Comparison of ENCODE assay signal across 9 mouse cellular contexts in genomic region chr3:20304758-20305352, GRCm38 (mm10). TPM values are rescaled to one million over a fixed set of nuclear protein-coding genes. Genes with fewer than 3 reads are reported as not detected.
DNase-seq lines count a peak whose midpoint lies in the region; ATAC-seq lines count a peak whose summit lies in the region.
"Had no signal": no experiment of that assay in that cellular context is flagged by ENCODE, and none has a peak within 500 bp of the region (broad histone marks: within the 10 kb centered on the region; RNA-seq: fewer than 3 reads in every experiment).

No protein-coding gene starts in this region.

- H3K4me3 ChIP-seq in liver, embryonic 16.5 days (ENCODE audit: low read depth, low read length), result no peak overlapping the region
- H3K4me3 ChIP-seq in forebrain, embryonic 13.5 days, result no peak overlapping the region

- no peaks in the 10 kb centered on the region for H3K27me3 ChIP-seq in liver, embryonic 16.5 days (ENCODE audit: control insufficient read depth, insufficient read depth, low read depth, low read length)
- H3K27me3 ChIP-seq in forebrain, embryonic 13.5 days, result no peaks in the 10 kb centered on the region

- 0 out of 2 replicates have a peak, but pooled peaks have one; percentile 21 for ATAC-seq in liver, embryonic 16.5 days (ENCODE audit: low read depth)
- ATAC-seq in forebrain, embryonic 13.5 days, result no peak

- H3K36me3 ChIP-seq in liver, embryonic 16.5 days (ENCODE audit: control insufficient read depth, insufficient read depth), result no peaks in the 10 kb centered on the region
- no peaks in the 10 kb centered on the region for H3K36me3 ChIP-seq in forebrain, embryonic 13.5 days (ENCODE audit: poor library complexity, severe bottlenecking)

- H3K4me2 ChIP-seq in liver, embryonic 16.5 days (ENCODE audit: low read depth, low read length), result no peak overlapping the region
- H3K4me2 ChIP-seq in forebrain, embryonic 13.5 days, result no peak overlapping the region

- H3K27ac ChIP-seq in liver, embryonic 16.5 days (ENCODE audit: low read length), result no peak overlapping the region
- no peak overlapping the region for H3K27ac ChIP-seq in forebrain, embryonic 13.5 days

- 8% methylated on average over 2 of the region's 2 CpGs for WGBS in liver, embryonic 16.5 days (ENCODE audit: insufficient replicate concordance)
- 58% methylated on average over 2 of the region's 2 CpGs for WGBS in forebrain, embryonic 13.5 days

- DNase-seq in adrenal gland, adult (ENCODE audit: inconsistent age in 2 of 2, low spot score in 1 of 2), result peak; percentile 17 to 35
- no peak for DNase-seq in adrenal gland, postnatal 4 days (ENCODE audit: low spot score in 2 of 2)
- DNase-seq in right cerebral cortex, adult 18-20 months, result peak; percentile 1
- DNase-seq in right cerebral cortex, postnatal 4 days, result no peak
- peak; percentile 13 for DNase-seq in thymus, postnatal 14 days
- no peak for DNase-seq in cerebellum, adult 9-11 months
- DNase-seq: gastrocnemius, postnatal 36 days had no signal

- H3K9me3 ChIP-seq in liver, embryonic 16.5 days (replicated peaks; ENCODE audit: control insufficient read depth, low read length), result no peaks in the 10 kb centered on the region
- H3K9me3 ChIP-seq in forebrain, embryonic 13.5 days (replicated peaks), result no peaks in the 10 kb centered on the region

- H3K4me1 ChIP-seq in liver, embryonic 16.5 days (ENCODE audit: control insufficient read depth, low read depth, low read length), result no peaks in the 10 kb centered on the region
- H3K4me1 ChIP-seq in forebrain, embryonic 13.5 days, result no peaks in the 10 kb centered on the region

- no peak overlapping the region for H3K9ac ChIP-seq in liver, embryonic 16.5 days (ENCODE audit: low read depth, low read length)
- H3K9ac ChIP-seq in forebrain, embryonic 13.5 days, result no peak overlapping the region

RNA-seq across cellular contexts. Expression of gene Cpb1, which starts 29.3 kb away (rescaled TPM):
- total RNA-seq in adrenal gland, postnatal 4 days (2021), result 100 to 1,000 TPM in 1 of 2 experiments, 1 to 10 TPM in 1; 6.5 to 375 TPM
- 0.22 and 2.1 TPM in 2 replicates for polyA plus RNA-seq in liver, embryonic 16.5 days (2015; fragmentation: Nextera tagmentation; extraction: Ambion mirVana)
- polyA plus RNA-seq in forebrain, embryonic 13.5 days (2015; fragmentation: Nextera tagmentation; extraction: Ambion mirVana), result not detected in 2 replicates
- total RNA-seq: gastrocnemius, postnatal 36 days had no signal

Comparison
In these comparisons a context has a peak if more than half of its experiments do, and no peak if none do; other contexts are left out.
1. DNase-seq: peak in adrenal gland, adult (2 of 2), right cerebral cortex, adult 18-20 months (single experiment) and thymus, postnatal 14 days (single experiment); none in adrenal gland, postnatal 4 days (0 of 2), right cerebral cortex, postnatal 4 days (single experiment) and cerebellum, adult 9-11 months (single experiment).